Mouse (Mus musculus): ENCODE results near the gene Vps16.

Vps16 gene

GRCm38 (mm10) chr2:130457871-130458270 lies 33.7 kb downstream of the Vps16 start:
- no peak for DNase-seq (ENCODE audit: extremely low read depth, low read depth)

GRCm38 (mm10) chr2:130459576-130459975 lies 35.4 kb downstream of the Vps16 start:
- DNase-seq (ENCODE audit: extremely low read depth, low read depth) = no peak

- no peak for DNase-seq (ENCODE audit: extremely low read depth, low read depth)
Observed at GRCm38 (mm10) chr2:130461287-130462071, 37.3 kb downstream of the Vps16 start.

GRCm38 (mm10) chr2:130466438-130466837 lies 42.3 kb downstream of the Vps16 start:
- DNase-seq (ENCODE audit: extremely low read depth, low read depth) = no peak

GRCm38 (mm10) chr2:130469366-130469765 lies 45.2 kb downstream of the Vps16 start:
- no peak for DNase-seq (ENCODE audit: extremely low read depth, low read depth)

- DNase-seq (ENCODE audit: extremely low read depth, low read depth) = peak; percentile 76
Observed at GRCm38 (mm10) chr2:130469935-130470334, 45.8 kb downstream of the Vps16 start.

- DNase-seq (ENCODE audit: extremely low read depth, low read depth) = no peak
Observed at GRCm38 (mm10) chr2:130472908-130473510, 48.9 kb downstream of the Vps16 start.

GRCm38 (mm10) chr2:130475764-130476163 lies 51.6 kb downstream of the Vps16 start:
- no peak for DNase-seq (ENCODE audit: extremely low read depth, low read depth)

GRCm38 (mm10) chr2:130476666-130477297 lies 52.6 kb downstream of the Vps16 start:
- DNase-seq (ENCODE audit: extremely low read depth, low read depth) = no peak

- no peak for DNase-seq (ENCODE audit: extremely low read depth, low read depth)
Observed at GRCm38 (mm10) chr2:130482177-130482576, 58.0 kb downstream of the Vps16 start.

GRCm38 (mm10) chr2:130482700-130483099 lies 58.6 kb downstream of the Vps16 start:
- DNase-seq (ENCODE audit: extremely low read depth, low read depth) = no peak

- DNase-seq (ENCODE audit: extremely low read depth, low read depth) = no peak
Observed at GRCm38 (mm10) chr2:130484206-130484605, 60.1 kb downstream of the Vps16 start.

- no peak for DNase-seq (ENCODE audit: extremely low read depth, low read depth)
Observed at GRCm38 (mm10) chr2:130488002-130488401, 63.9 kb downstream of the Vps16 start.

GRCm38 (mm10) chr2:130488600-130488999 lies 64.5 kb downstream of the Vps16 start:
- DNase-seq (ENCODE audit: extremely low read depth, low read depth) = no peak

GRCm38 (mm10) chr2:130491162-130491561 lies 67.0 kb downstream of the Vps16 start:
- DNase-seq (ENCODE audit: extremely low read depth, low read depth) = no peak

GRCm38 (mm10) chr2:130491587-130491986 lies 67.4 kb downstream of the Vps16 start:
- no peak for DNase-seq (ENCODE audit: extremely low read depth, low read depth)
